Mouse (Mus musculus) right cerebral cortex, postnatal 4 days (tissue): ENCODE results near the gene Gm8005.
"Not testable (repeated sequence)": the region's sequence is repeated elsewhere in the genome, so short reads cannot be mapped to it uniquely, and the experiment has no call there.

Experiments used
- DNase-seq: peaks from one replicate; pipeline ENCODE4 v3.0.0-alpha.2; 2022

Gm8005 gene

GRCm38 (mm10) chr14:42439573-42439972, at the start of gene Gm8005:
Gene Gm8005 (minus strand): TSS chr14:42439673.
- not testable (repeated sequence) for DNase-seq

GRCm38 (mm10) chr14:42463581-42463980, 24.1 kb upstream of the Gm8005 start, which contains the start of gene Gm8011:
Gene Gm8011 (plus strand): TSS chr14:42463881.
- DNase-seq = not testable (repeated sequence)
